Mouse (Mus musculus): ENCODE results near the gene Egr4. TPM values are rescaled to one million over a fixed set of nuclear protein-coding genes. Genes with fewer than 3 reads are reported as not detected.

Egr4 gene
- polyA plus RNA-seq, 1 experiment from 2014 or later: not detected

- Histone ChIP-seq H3K9me3 (replicated peaks) (no peaks in the 10 kb centered on the region), H3K4me3 (no peak overlapping the region), H3K9ac (no peak overlapping the region), H3K36me3 (no peaks in the 10 kb centered on the region), H3K4me2 (replicated peaks) (no peak overlapping the region), H3K27me3 (peaks cover 23% of the 10 kb centered on the region), H3K27ac (no peak overlapping the region), H3K4me1 (peaks cover 12% of the 10 kb centered on the region)
- WGBS: 81% methylated on average over 3 of the region's 3 CpGs
- ATAC-seq (ENCODE audit: low FRiP score): no peak
Observed at GRCm38 (mm10) chr6:85489717-85490116, 23.7 kb downstream of the Egr4 start.

DNA sequence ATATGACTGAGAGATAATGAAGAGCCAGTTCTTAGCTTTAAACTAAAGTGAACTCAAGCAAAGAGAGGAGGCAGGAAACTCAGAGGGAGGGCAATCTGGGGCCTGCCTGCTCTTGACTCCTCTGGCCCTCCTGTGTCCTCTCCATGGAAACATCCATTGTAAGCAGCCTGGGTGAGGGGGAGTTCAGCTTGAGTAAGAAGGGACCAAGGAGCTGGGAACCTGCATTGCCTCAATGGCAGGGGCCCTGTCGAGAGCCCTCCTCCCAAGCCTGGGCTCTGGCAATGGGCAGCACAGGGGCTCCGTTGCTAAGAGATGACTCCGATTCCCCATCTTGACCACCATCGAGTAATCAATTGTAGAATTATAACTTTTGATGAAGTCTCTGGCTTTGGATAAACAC, 24.9 kb downstream of the Egr4 start:
- Histone ChIP-seq H3K36me3 (no peaks in the 10 kb centered on the region), H3K4me1 (peaks cover 24% of the 10 kb centered on the region), H3K27me3 (peaks cover 35% of the 10 kb centered on the region), H3K27ac (no peak overlapping the region), H3K9me3 (replicated peaks) (no peaks in the 10 kb centered on the region), H3K4me2 (replicated peaks) (no peak overlapping the region), H3K9ac (no peak overlapping the region; the same call in 1 of the 2 replicates), H3K4me3 (no peak overlapping the region)
- WGBS: 32% methylated on average over 4 of the region's 4 CpGs
- no peak for ATAC-seq (ENCODE audit: low FRiP score)

DNA sequence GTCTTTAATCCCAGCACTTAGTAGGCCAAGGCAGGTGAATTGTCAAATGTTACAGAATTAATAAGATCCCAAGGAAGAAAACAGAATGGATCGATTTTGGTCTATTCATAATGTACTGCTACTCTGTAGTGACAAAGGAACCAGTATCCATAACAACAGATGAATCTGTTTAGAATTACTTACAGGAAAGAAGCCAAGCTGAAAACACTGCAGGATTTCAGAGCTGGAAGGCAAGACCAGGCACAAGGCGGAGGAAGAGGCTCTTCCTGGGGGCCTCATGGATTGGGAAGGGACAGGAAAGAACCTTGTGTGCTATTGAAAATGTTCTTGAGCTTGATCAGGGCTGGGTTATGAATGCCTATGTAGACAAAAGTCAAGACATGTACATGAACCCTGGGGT, 27.7 kb downstream of the Egr4 start:
- no peaks in the 10 kb centered on the region for H3K36me3 ChIP-seq
- no peaks in the 10 kb centered on the region for H3K9me3 ChIP-seq (replicated peaks)
- ATAC-seq (ENCODE audit: low FRiP score): no peak
- no peak overlapping the region for H3K4me3 ChIP-seq
- H3K4me2 ChIP-seq (replicated peaks): no peak overlapping the region
- peaks cover 52% of the 10 kb centered on the region for H3K27me3 ChIP-seq
- 81% methylated on average over 2 of the region's 2 CpGs for WGBS
- H3K4me1 ChIP-seq: peaks cover 24% of the 10 kb centered on the region
- H3K27ac ChIP-seq: no peak overlapping the region
- H3K9ac ChIP-seq: no peak overlapping the region

DNA sequence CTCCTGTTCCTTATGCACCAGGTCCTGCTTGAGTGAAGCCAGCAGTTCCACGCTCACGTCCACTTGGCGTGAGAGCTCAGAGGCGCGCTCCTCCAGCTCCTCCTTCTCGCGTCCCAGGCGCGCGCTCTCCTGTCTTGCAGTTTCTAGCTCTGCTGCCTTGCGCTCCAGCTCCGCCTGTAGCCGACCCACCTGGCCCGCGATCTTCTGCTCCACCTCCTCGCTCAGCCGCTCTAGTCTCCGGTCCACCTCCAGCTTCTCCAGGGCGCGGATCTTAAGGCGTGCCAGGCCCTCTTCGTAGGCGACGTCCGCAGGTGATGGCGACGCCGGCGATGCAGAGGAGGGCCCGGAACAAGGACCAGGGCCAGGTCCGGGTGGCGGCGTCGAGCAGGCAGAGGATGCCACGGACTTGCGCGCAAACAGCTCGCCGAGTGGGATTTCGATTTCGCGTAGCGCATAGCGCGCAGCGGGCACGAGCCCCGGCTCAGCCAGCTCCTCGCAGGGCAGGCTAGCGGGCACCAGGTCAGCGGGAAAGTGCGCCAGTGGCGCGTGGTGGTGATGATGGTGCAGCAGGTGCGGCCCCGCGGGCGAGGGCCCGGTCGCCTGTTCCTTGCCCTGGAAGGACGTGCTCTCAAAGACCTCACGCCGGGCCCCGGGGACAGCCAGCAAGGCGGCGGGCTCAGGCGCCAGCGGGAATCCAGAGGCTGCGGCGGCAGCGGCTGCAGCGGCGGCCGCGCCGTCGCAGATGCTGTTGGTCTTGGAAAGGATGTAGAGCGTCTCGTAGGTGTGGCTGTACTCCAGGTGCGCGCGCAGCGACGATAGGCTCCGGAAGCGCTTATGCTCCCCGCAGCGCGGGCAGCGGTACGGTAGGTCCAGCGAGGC, 29.3 kb downstream of the Egr4 start:
- Histone ChIP-seq H3K4me2 (replicated peaks) (peak overlapping the region; percentile 58), H3K27me3 (peaks cover 52% of the 10 kb centered on the region), H3K4me3 (peak overlapping the region; percentile 33), H3K36me3 (no peaks in the 10 kb centered on the region), H3K9ac (0 out of 2 replicates have a peak overlapping the region, but pooled peaks have one; percentile 27), H3K9me3 (replicated peaks) (no peaks in the 10 kb centered on the region), H3K27ac (no peak overlapping the region), H3K4me1 (peaks cover 21% of the 10 kb centered on the region)
- no peak for ATAC-seq (ENCODE audit: low FRiP score)
- WGBS: 3% methylated on average over 92 of the region's 92 CpGs

DNA sequence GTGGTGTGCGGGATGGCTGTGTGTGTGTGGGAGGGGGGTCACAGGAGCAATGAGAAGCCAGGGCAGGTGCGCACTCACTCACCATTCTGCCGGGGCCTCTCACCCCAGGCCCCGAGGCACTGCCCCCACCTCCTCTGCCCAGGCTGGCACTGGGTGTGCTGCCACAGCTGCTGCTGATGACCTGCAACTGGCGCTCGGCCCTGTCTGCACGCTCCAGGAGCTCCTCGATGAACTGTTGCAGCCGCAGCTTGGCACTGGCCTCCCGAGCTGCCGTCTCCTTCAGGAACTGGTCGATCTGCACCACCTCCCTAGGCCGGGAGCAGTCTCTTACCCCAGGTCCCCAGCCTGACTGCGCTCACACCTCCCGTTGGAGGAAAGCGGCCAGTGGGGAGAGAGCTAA, 32.7 kb downstream of the Egr4 start:
- H3K9ac ChIP-seq: no peak overlapping the region
- H3K27ac ChIP-seq: no peak overlapping the region
- no peaks in the 10 kb centered on the region for H3K36me3 ChIP-seq
- ATAC-seq (ENCODE audit: low FRiP score): no peak
- 65% methylated on average over 16 of the region's 16 CpGs for WGBS
- no peaks in the 10 kb centered on the region for H3K9me3 ChIP-seq (replicated peaks)
- H3K4me2 ChIP-seq (replicated peaks): no peak overlapping the region
- peaks cover 58% of the 10 kb centered on the region for H3K27me3 ChIP-seq
- no peak overlapping the region for H3K4me3 ChIP-seq
- H3K4me1 ChIP-seq: peaks cover 12% of the 10 kb centered on the region

- H3K9me3 ChIP-seq (replicated peaks): no peaks in the 10 kb centered on the region
- H3K4me3 ChIP-seq: no peak overlapping the region
- no peak overlapping the region for H3K9ac ChIP-seq
- H3K27ac ChIP-seq: no peak overlapping the region
- WGBS: 86% methylated on average over 5 of the region's 5 CpGs
- H3K4me1 ChIP-seq: peaks cover 12% of the 10 kb centered on the region
- H3K4me2 ChIP-seq (replicated peaks): no peak overlapping the region
- no peaks in the 10 kb centered on the region for H3K36me3 ChIP-seq
- peaks cover 51% of the 10 kb centered on the region for H3K27me3 ChIP-seq
- no peak for ATAC-seq (ENCODE audit: low FRiP score)
Observed at GRCm38 (mm10) chr6:85479979-85480378, 33.4 kb downstream of the Egr4 start.

DNA sequence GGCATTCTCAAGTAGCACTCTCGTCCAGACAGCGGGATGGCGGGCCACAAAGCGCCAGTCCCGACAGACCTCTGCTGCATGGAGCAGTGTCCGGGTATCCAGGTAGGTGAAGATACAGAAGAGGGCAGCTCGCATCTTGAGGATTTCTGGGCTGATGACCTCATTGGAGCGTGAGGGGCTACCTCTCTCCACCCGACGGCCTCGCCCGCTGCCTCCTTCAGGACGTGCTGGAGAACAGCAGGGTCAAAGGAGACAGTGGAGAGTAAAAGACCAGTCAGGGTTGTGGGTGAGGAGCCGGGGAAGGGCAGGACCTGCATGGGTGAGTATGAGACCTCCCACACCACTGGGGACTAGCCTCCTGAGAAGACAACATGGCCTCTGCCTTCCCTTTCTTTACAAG, 35.0 kb downstream of the Egr4 start:
- 37% methylated on average over 14 of the region's 14 CpGs for WGBS
- Histone ChIP-seq H3K4me2 (replicated peaks) (no peak overlapping the region), H3K27ac (no peak overlapping the region), H3K9me3 (replicated peaks) (no peaks in the 10 kb centered on the region), H3K4me3 (no peak overlapping the region), H3K4me1 (no peaks in the 10 kb centered on the region), H3K9ac (no peak overlapping the region), H3K27me3 (peaks cover 35% of the 10 kb centered on the region), H3K36me3 (no peaks in the 10 kb centered on the region)
- no peak for ATAC-seq (ENCODE audit: low FRiP score)

GRCm38 (mm10) chr6:85477366-85477917, 35.9 kb downstream of the Egr4 start:
- 38% methylated on average over 10 of the region's 10 CpGs for WGBS
- Histone ChIP-seq H3K27ac (no peak overlapping the region), H3K36me3 (0 out of 2 replicates have a peak, but pooled peaks cover 6% of the 10 kb centered on the region), H3K4me2 (replicated peaks) (no peak overlapping the region), H3K4me1 (no peaks in the 10 kb centered on the region), H3K9ac (no peak overlapping the region), H3K4me3 (no peak overlapping the region), H3K27me3 (peaks cover 25% of the 10 kb centered on the region), H3K9me3 (replicated peaks) (no peaks in the 10 kb centered on the region)
- ATAC-seq (ENCODE audit: low FRiP score): 0 out of 2 replicates have a peak, but pooled peaks have one; percentile 26

- H3K27me3 ChIP-seq: peaks cover 19% of the 10 kb centered on the region
- no peak for ATAC-seq (ENCODE audit: low FRiP score)
- H3K4me1 ChIP-seq: 0 out of 2 replicates have a peak, but pooled peaks cover 3% of the 10 kb centered on the region
- no peak overlapping the region for H3K9ac ChIP-seq
- H3K4me2 ChIP-seq (replicated peaks): no peak overlapping the region
- WGBS: 89% methylated on average over 3 of the region's 3 CpGs
- H3K36me3 ChIP-seq: 0 out of 2 replicates have a peak, but pooled peaks cover 6% of the 10 kb centered on the region
- no peak overlapping the region for H3K27ac ChIP-seq
- H3K9me3 ChIP-seq (replicated peaks): no peaks in the 10 kb centered on the region
- no peak overlapping the region for H3K4me3 ChIP-seq
Observed at GRCm38 (mm10) chr6:85475581-85475980, 37.8 kb downstream of the Egr4 start.

- no peak overlapping the region for H3K4me3 ChIP-seq
- H3K9ac ChIP-seq: no peak overlapping the region
- H3K27me3 ChIP-seq: peaks cover 6% of the 10 kb centered on the region
- no peak for ATAC-seq (ENCODE audit: low FRiP score)
- 0 out of 2 replicates have a peak, but pooled peaks cover 3% of the 10 kb centered on the region for H3K4me1 ChIP-seq
- no peak overlapping the region for H3K4me2 ChIP-seq (replicated peaks)
- H3K27ac ChIP-seq: no peak overlapping the region
- H3K9me3 ChIP-seq (replicated peaks): no peaks in the 10 kb centered on the region
- WGBS: 58% methylated on average over 5 of the region's 5 CpGs
- peaks cover 31% of the 10 kb centered on the region for H3K36me3 ChIP-seq
Observed at GRCm38 (mm10) chr6:85472542-85472941, 40.8 kb downstream of the Egr4 start.

GRCm38 (mm10) chr6:85471962-85472361, 41.4 kb downstream of the Egr4 start:
- no peak for ATAC-seq (ENCODE audit: low FRiP score)
- Histone ChIP-seq H3K4me2 (replicated peaks) (no peak overlapping the region), H3K36me3 (peaks cover 37% of the 10 kb centered on the region), H3K9me3 (replicated peaks) (no peaks in the 10 kb centered on the region), H3K4me1 (0 out of 2 replicates have a peak, but pooled peaks cover 3% of the 10 kb centered on the region), H3K27ac (no peak overlapping the region), H3K27me3 (0 out of 2 replicates have a peak, but pooled peaks cover 3% of the 10 kb centered on the region), H3K9ac (no peak overlapping the region), H3K4me3 (no peak overlapping the region)
- 55% methylated on average over 8 of the region's 8 CpGs for WGBS

DNA sequence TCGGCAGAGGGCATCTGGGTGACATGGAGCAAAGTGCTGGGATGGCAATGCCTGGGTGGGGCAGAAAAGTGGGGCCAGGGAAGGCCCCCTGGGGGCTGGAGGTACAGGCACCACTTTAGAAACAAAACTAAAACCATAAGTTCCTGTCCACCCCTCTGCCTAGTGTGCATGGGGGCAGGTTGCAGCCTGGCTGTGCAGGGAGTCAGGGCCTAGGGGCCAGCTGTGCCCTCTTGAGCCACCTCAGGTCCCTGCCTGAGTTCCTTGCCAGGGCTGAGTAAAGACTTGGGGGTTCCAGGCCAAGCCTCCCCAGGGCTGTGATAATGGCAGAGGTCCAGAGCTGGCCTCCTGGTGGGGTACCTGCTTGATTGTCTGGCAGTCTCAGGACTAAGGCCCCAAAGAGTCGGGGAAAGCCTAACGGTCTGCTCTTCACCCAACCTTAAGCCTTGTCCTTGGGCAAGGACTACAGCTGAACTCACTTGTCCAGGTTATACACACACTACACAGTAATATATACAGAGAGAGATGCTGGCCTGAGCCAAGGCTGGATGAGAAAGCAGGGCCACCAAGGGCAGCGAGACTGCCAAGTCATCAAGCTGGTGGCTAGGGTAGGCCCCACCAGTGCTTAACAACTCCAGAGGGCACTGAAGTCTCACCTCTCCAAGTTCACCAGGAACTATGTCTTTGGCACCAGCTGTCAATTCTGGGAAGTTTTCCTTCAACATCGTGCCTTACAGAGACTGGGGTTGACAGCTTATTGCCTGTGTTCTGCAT, 43.5 kb downstream of the Egr4 start:
- no peaks in the 10 kb centered on the region for H3K9me3 ChIP-seq (replicated peaks)
- H3K27ac ChIP-seq: no peak overlapping the region
- peaks cover 58% of the 10 kb centered on the region for H3K36me3 ChIP-seq
- no peak overlapping the region for H3K4me3 ChIP-seq
- H3K27me3 ChIP-seq: no peaks in the 10 kb centered on the region
- no peak for ATAC-seq (ENCODE audit: low FRiP score)
- WGBS: 74% methylated on average over 5 of the region's 5 CpGs
- H3K9ac ChIP-seq: no peak overlapping the region
- H3K4me1 ChIP-seq: 0 out of 2 replicates have a peak, but pooled peaks cover 3% of the 10 kb centered on the region
- H3K4me2 ChIP-seq (replicated peaks): no peak overlapping the region

All from hindbrain, embryonic 12.5 days (tissue).